Comparison of ENCODE assay signal across 13 mouse cellular contexts in the genomic region with DNA sequence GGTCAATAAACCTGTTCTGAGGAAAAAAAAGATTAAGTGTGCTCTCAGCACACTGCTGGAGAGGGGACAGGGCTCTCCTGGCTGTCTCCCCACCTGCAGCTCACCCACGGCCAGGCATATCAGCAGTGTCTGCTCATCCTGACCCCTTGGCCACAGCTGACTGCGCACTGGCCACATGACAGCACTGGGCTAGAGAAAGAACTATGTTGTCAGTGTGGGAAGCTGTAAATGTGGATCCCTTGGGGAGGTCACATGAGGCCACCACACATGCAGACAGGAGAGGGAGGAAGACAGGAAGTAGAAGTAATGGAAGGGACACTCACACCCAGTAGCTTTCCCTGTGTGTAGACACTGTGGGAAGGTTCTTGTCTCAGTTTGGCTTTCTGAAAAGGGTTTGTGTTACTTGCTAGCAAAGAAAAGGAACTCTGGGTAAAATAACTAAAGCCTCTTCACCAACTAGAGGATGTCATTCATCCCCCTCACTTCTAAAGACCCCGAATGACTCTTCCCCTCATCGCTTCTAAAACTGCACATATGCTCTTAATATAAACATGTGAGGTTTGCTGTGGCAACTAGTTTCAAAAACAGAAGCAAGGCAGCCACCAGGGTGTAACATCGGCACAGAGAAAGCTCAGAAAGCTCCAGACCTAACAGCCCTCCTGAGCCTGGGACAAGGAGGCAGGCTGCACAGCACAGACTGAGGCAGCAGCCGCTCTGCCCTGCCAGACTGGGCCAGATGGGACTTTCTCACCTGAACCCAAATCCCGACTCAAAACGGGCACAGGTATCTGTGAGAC. TPM values are rescaled to one million over a fixed set of nuclear protein-coding genes. Genes with fewer than 3 reads are reported as not detected.
DNase-seq lines count a peak whose midpoint lies in the region; ATAC-seq lines count a peak whose summit lies in the region.
"Had no signal": no experiment of that assay in that cellular context is flagged by ENCODE, and none has a peak within 500 bp of the region (broad histone marks: within the 10 kb centered on the region; RNA-seq: fewer than 3 reads in every experiment).

No protein-coding gene starts in this region.

- H3K9ac ChIP-seq in hindbrain, embryonic 12.5 days = no peak overlapping the region
- H3K9ac ChIP-seq in hindbrain, embryonic 16.5 days (ENCODE audit: low read depth, low read length) = no peak overlapping the region
- no peak overlapping the region for H3K9ac ChIP-seq in lung, embryonic 15.5 days
- no peak overlapping the region for H3K9ac ChIP-seq in midbrain, embryonic 16.5 days (ENCODE audit: low read depth, low read length)
- H3K9ac ChIP-seq: hindbrain, embryonic 14.5 days had no signal

- WGBS in hindbrain, embryonic 12.5 days = 67% methylated on average over 8 of the region's 8 CpGs
- WGBS in hindbrain, embryonic 16.5 days = 84% methylated on average over 8 of the region's 8 CpGs
- 53% methylated on average over 8 of the region's 8 CpGs for WGBS in lung, embryonic 15.5 days
- WGBS in midbrain, embryonic 16.5 days = 81% methylated on average over 8 of the region's 8 CpGs

- H3K4me2 ChIP-seq in hindbrain, embryonic 12.5 days (replicated peaks) = no peak overlapping the region
- no peak overlapping the region for H3K4me2 ChIP-seq in hindbrain, embryonic 16.5 days (ENCODE audit: low read length)
- H3K4me2 ChIP-seq in lung, embryonic 15.5 days = no peak overlapping the region
- H3K4me2 ChIP-seq in midbrain, embryonic 16.5 days (ENCODE audit: low read length) = no peak overlapping the region
- H3K4me2 ChIP-seq: hindbrain, embryonic 14.5 days had no signal

- no peak overlapping the region for H3K4me3 ChIP-seq in hindbrain, embryonic 12.5 days
- H3K4me3 ChIP-seq in hindbrain, embryonic 16.5 days (ENCODE audit: low read length) = no peak overlapping the region
- H3K4me3 ChIP-seq in lung, embryonic 15.5 days = no peak overlapping the region
- H3K4me3 ChIP-seq in midbrain, embryonic 16.5 days (ENCODE audit: low read depth, low read length) = no peak overlapping the region
- H3K4me3 ChIP-seq: erythroblast, embryonic 14.5 days had no signal

- DNase-seq in lung, adult 18-20 months = no peak
- peak; percentile 41 to 49 for DNase-seq in gastrocnemius, adult 8-10 months (ENCODE audit: low spot score in 2 of 2)
- DNase-seq in kidney, postnatal 25 days = peak; percentile 23 to 71
- DNase-seq in adrenal gland, postnatal 4 days (ENCODE audit: low spot score in 2 of 2) = no peak
- DNase-seq: adrenal gland, adult 2 months; lung, postnatal 10 days had no signal

- no peak for ATAC-seq in hindbrain, embryonic 12.5 days (ENCODE audit: low FRiP score)
- no peak for ATAC-seq in hindbrain, embryonic 16.5 days
- no peak for ATAC-seq in lung, embryonic 15.5 days (ENCODE audit: borderline replicate concordance, extremely low read depth, low FRiP score, low TSS enrichment)
- no peak for ATAC-seq in midbrain, embryonic 16.5 days
- ATAC-seq: Patski had no signal

- H3K27me3 ChIP-seq in hindbrain, embryonic 12.5 days = no peaks in the 10 kb centered on the region; the same call in 1 of the 2 replicates
- no peaks in the 10 kb centered on the region for H3K27me3 ChIP-seq in hindbrain, embryonic 16.5 days (replicated peaks; ENCODE audit: control insufficient read depth, insufficient read depth, low read length)
- no peaks in the 10 kb centered on the region for H3K27me3 ChIP-seq in lung, embryonic 15.5 days
- H3K27me3 ChIP-seq in midbrain, embryonic 16.5 days (ENCODE audit: control insufficient read depth, insufficient read depth, low read depth, low read length) = no peaks in the 10 kb centered on the region
- H3K27me3 ChIP-seq: Patski had no signal

- H3K27ac ChIP-seq in hindbrain, embryonic 12.5 days = 0 out of 2 replicates have a peak overlapping the region, but pooled peaks have one; percentile 18
- H3K27ac ChIP-seq in hindbrain, embryonic 16.5 days (ENCODE audit: low read depth, low read length) = no peak overlapping the region
- H3K27ac ChIP-seq in lung, embryonic 15.5 days = peak overlapping the region; percentile 67
- H3K27ac ChIP-seq in midbrain, embryonic 16.5 days (ENCODE audit: low read length) = no peak overlapping the region
- H3K27ac ChIP-seq: hindbrain, embryonic 14.5 days had no signal

- peaks cover 22% of the 10 kb centered on the region; the same call in 1 of the 2 replicates for H3K36me3 ChIP-seq in hindbrain, embryonic 12.5 days
- H3K36me3 ChIP-seq in hindbrain, embryonic 16.5 days (ENCODE audit: control insufficient read depth, insufficient read depth, low read length) = peaks cover 4% of the 10 kb centered on the region
- no peaks in the 10 kb centered on the region for H3K36me3 ChIP-seq in lung, embryonic 15.5 days
- 0 out of 2 replicates have a peak, but pooled peaks cover 11% of the 10 kb centered on the region for H3K36me3 ChIP-seq in midbrain, embryonic 16.5 days (ENCODE audit: control insufficient read depth, insufficient read depth, low read length)

- no peaks in the 10 kb centered on the region for H3K9me3 ChIP-seq in hindbrain, embryonic 12.5 days (replicated peaks)
- no peaks in the 10 kb centered on the region for H3K9me3 ChIP-seq in hindbrain, embryonic 16.5 days (ENCODE audit: control insufficient read depth, low read length)
- no peaks in the 10 kb centered on the region for H3K9me3 ChIP-seq in lung, embryonic 15.5 days
- H3K9me3 ChIP-seq in midbrain, embryonic 16.5 days (replicated peaks; ENCODE audit: control insufficient read depth, low read length, poor library complexity, severe bottlenecking) = no peaks in the 10 kb centered on the region

- 0 out of 2 replicates have a peak, but pooled peaks cover 7% of the 10 kb centered on the region for H3K4me1 ChIP-seq in hindbrain, embryonic 12.5 days
- peaks cover 2% of the 10 kb centered on the region; the same call in 1 of the 2 replicates for H3K4me1 ChIP-seq in hindbrain, embryonic 16.5 days (ENCODE audit: control insufficient read depth, insufficient read depth, low read depth, low read length)
- H3K4me1 ChIP-seq in lung, embryonic 15.5 days = peaks cover 34% of the 10 kb centered on the region
- H3K4me1 ChIP-seq in midbrain, embryonic 16.5 days (ENCODE audit: control insufficient read depth, insufficient read depth, low read length) = no peaks in the 10 kb centered on the region

RNA-seq across cellular contexts. Expression of a gene that starts 47.3 kb away (rescaled TPM):
- polyA plus RNA-seq in hindbrain, embryonic 12.5 days (2016; fragmentation: Nextera tagmentation; extraction: Ambion mirVana) = 29.0 and 30.1 TPM in 2 replicates
- polyA plus RNA-seq in hindbrain, embryonic 16.5 days (2015; fragmentation: Nextera tagmentation; extraction: Ambion mirVana) = 32.0 and 44.4 TPM in 2 replicates
- 4.0 and 4.5 TPM in 2 replicates for polyA plus RNA-seq in lung, embryonic 15.5 days (2015; fragmentation: Nextera tagmentation; extraction: Ambion mirVana)
- 1 to 10 TPM; 1.8 to 3.2 (median 2.2) TPM for total RNA-seq in gastrocnemius, adult 8-10 months (2022)
- 10 to 100 TPM in 1 of 2 experiments, 1 to 10 TPM in 1; 7.6 to 10.1 TPM for total RNA-seq in adrenal gland, postnatal 4 days (2021)
- 48.4 and 54.3 TPM in 2 replicates for polyA plus RNA-seq in midbrain, embryonic 16.5 days (2015; fragmentation: Nextera tagmentation; extraction: Ambion mirVana)
- polyA plus RNA-seq: erythroblast, embryonic 14.5 days had no signal

Comparison
In these comparisons a context has a peak if more than half of its experiments do, and no peak if none do; other contexts are left out.
1. H3K27ac ChIP-seq: peak in hindbrain, embryonic 12.5 days (single experiment) and lung, embryonic 15.5 days (single experiment); none in hindbrain, embryonic 16.5 days (single experiment) and midbrain, embryonic 16.5 days (single experiment).
2. DNase-seq: peak in gastrocnemius, adult 8-10 months (2 of 2) and kidney, postnatal 25 days (2 of 2); none in lung, adult 18-20 months (0 of 2) and adrenal gland, postnatal 4 days (0 of 2).